Mouse (Mus musculus) thymus, adult 18-20 months (tissue): ENCODE measurements around the gene Clasrp.
"Not testable (repeated sequence)": the region's sequence is repeated elsewhere in the genome, so short reads cannot be mapped to it uniquely, and the experiment has no call there.

Experiments
- DNase-seq, 2 experiments: peaks; one replicate each; pipeline ENCODE4 v3.0.0; 2022; ENCODE audit warnings: mixed read lengths in 2 of 2

Clasrp gene

GRCm38 (mm10) chr7:19607291-19607690, 3.0 kb upstream of the Clasrp start:
- DNase-seq, result no peak

- not testable (repeated sequence) for DNase-seq
These were observed 424 bp upstream of the Clasrp start for GRCm38 (mm10) chr7:19604606-19605214.

- DNase-seq, result no peak
These were observed 1.2 kb downstream of the Clasrp start for GRCm38 (mm10) chr7:19603055-19603454.

GRCm38 (mm10) chr7:19600562-19600961, 3.7 kb downstream of the Clasrp start:
- DNase-seq, result no peak

- no peak for DNase-seq
These were observed 11.1 kb downstream of the Clasrp start for GRCm38 (mm10) chr7:19593061-19593730.

GRCm38 (mm10) chr7:19589917-19590316, 14.4 kb downstream of the Clasrp start:
- peak in 1 of 2 experiments; percentile 51 for DNase-seq

- no peak for DNase-seq
These were observed 15.1 kb downstream of the Clasrp start for GRCm38 (mm10) chr7:19589207-19589606.

GRCm38 (mm10) chr7:19586269-19586668, 18.0 kb downstream of the Clasrp start:
- DNase-seq, result no peak

GRCm38 (mm10) chr7:19580634-19581033, 23.7 kb downstream of the Clasrp start:
- no peak for DNase-seq

- no peak for DNase-seq
These were observed 24.5 kb downstream of the Clasrp start for GRCm38 (mm10) chr7:19579751-19580150.

GRCm38 (mm10) chr7:19578436-19578835, 25.9 kb downstream of the Clasrp start:
- no peak for DNase-seq

GRCm38 (mm10) chr7:19577877-19578414, 26.3 kb downstream of the Clasrp start:
- DNase-seq, result no peak

GRCm38 (mm10) chr7:19577141-19577852, 27.0 kb downstream of the Clasrp start, which contains the start of the genes Zfp296 and Gemin7:
Gene Zfp296, plus strand, starts transcription at chr7:19577287.
Gene Gemin7, minus strand, starts transcription at chr7:19577595.
- DNase-seq, result no peak

GRCm38 (mm10) chr7:19575559-19575958, 28.7 kb downstream of the Clasrp start:
- no peak for DNase-seq

- no peak for DNase-seq
These were observed 30.5 kb downstream of the Clasrp start for GRCm38 (mm10) chr7:19573776-19574140.

GRCm38 (mm10) chr7:19572926-19573775, 31.1 kb downstream of the Clasrp start:
- peak; percentile 62 to 67 for DNase-seq

GRCm38 (mm10) chr7:19569647-19570046, 34.6 kb downstream of the Clasrp start:
- DNase-seq, result no peak

- DNase-seq, result no peak
These were observed 36.9 kb downstream of the Clasrp start for GRCm38 (mm10) chr7:19567426-19567825.

GRCm38 (mm10) chr7:19565803-19566202, 38.5 kb downstream of the Clasrp start:
- no peak for DNase-seq

GRCm38 (mm10) chr7:19564455-19564854, 39.8 kb downstream of the Clasrp start:
- no peak for DNase-seq

GRCm38 (mm10) chr7:19563884-19564283, 40.4 kb downstream of the Clasrp start:
- no peak for DNase-seq

- DNase-seq, result no peak
These were observed 41.5 kb downstream of the Clasrp start, which contains the start of gene Ppp1r37 for GRCm38 (mm10) chr7:19562643-19563410. Gene Ppp1r37, minus strand, starts transcription at chr7:19563076.
